Mouse (Mus musculus) layer of hippocampus, adult 11-12 months (tissue): ENCODE data around the gene Agap1.

Experiments used
- DNase-seq: peaks from one replicate; pipeline ENCODE4 v3.0.0; 2022; ENCODE audit warnings: low spot score

Agap1 gene

DNA sequence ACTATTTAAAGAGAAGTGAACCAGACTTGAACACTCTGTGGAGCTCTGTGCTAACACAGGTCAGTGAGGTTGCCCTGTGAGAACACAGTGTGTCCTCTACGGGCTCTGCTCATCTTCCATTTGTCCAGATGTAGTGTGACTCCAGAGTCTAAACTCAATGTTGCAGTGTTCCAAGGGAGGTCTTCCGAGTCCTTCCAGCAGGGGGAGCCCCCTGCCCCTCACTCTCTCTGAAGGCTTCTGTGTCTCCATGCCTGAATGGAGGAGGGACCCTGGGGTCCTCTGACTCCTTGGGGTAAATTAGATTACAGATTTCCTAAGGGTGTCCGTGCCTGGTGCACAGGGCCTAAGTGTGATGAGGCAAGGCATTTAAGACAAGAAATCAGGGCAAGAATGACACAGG is 302.9 kb downstream of the Agap1 start:
- no peak for DNase-seq

GRCm38 (mm10) chr1:89763912-89764311 is 309.3 kb downstream of the Agap1 start:
- DNase-seq, result no peak

DNA sequence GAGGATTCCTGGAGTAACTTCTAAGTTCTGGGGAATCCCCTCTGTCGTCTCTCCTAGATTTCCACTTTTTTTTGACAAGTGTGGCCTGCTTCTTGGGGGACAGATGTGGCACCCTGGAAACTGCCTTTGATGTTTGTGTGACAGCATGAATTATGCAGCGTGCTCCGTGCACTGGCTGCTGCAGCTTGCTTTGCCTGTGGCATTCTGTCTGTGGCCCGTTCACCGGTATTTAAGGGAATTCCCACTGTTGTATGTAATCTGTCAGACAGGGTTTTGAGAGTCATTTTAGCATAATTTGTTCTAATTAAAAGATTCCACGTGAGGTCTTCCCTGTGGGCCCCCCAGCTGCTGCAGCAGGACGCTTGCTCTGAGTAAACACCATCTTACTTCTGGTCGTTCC is 312.3 kb downstream of the Agap1 start:
- no peak for DNase-seq

DNA sequence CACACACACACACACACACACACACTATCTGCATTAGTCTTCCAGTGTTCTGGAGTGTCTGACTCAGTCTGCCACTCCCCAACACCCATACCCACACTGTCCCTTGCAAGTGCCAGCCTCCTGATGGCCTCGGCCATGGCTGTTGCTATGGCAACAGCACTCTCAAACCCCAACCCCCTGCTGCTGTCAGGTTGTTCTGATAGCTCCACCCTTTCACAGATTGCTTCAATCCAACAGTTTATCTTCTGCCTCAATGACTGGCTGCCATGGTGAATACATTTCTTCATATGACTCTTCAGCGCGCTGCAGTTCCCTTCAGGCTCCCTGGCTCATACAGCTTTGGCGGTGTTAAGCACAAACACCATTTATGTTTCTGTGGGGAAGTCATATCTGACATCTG is 315.0 kb downstream of the Agap1 start:
- DNase-seq, result no peak

- no peak for DNase-seq
Measured at GRCm38 (mm10) chr1:89770298-89770697, 315.7 kb downstream of the Agap1 start.

- no peak for DNase-seq
Measured at GRCm38 (mm10) chr1:89775750-89776149, 321.1 kb downstream of the Agap1 start.

GRCm38 (mm10) chr1:89780675-89781074 is 326.1 kb downstream of the Agap1 start:
- no peak for DNase-seq

DNA sequence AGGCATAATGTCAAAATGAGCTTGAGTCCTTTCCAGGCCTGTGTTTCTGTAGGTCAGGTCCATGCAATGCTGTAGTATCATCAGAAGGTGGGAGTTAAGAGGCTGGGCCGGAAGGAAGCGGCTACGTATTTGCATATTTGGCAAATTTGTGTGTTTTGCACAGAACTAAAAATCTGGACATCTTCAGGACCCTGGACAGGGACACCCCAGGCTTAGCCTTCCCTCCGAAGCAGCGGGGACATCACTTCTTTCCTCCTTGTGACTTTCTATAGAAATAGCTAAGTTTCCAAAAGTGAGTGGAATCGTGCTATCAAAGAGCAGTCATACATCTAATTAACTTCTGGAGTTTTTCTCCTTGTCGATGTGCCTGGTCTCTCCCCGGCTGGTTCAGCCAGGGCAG is 327.3 kb downstream of the Agap1 start:
- no peak for DNase-seq

- DNase-seq, result no peak
Measured at GRCm38 (mm10) chr1:89786793-89787192, 332.2 kb downstream of the Agap1 start.

DNA sequence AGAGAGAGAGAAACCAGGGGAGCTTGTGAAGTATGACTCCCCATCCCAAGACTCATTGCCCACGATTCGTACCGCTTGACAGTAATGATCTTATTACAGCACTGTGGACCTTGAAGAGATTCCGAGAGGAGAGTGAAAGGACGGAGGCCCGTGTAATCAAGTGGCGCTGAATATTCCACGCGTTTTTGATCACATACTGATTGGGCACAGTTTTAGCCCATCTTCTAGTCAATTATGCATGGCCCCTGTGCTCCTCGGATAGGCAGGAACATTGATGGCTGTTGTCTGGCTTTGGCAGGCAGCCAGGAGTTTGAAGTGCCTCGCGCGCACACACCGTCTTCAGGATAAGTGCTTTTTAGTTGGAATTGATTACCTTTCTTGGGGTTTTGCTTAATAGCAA is 344.1 kb downstream of the Agap1 start:
- DNase-seq, result no peak

GRCm38 (mm10) chr1:89801506-89801905 is 346.9 kb downstream of the Agap1 start:
- peak; percentile 12 for DNase-seq

DNA sequence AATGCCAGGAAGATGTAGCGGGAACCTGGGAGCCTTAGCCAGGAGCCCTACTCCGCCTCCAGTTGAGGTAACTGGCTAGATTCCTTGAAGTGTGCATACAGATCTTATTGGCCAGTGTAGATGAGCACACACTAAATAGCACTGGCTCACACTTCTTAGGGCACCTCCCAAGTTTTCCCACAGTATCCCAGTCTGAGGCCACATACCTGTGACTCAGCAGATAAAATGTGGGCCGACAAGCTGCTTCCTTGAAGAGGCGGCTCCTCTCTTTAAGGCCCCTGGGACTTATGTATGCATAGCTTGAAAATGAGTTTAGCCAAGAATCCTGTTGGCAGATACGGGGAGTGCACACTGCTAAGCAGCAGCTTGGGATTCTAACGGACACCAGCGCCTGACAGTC is 350.4 kb downstream of the Agap1 start:
- no peak for DNase-seq

DNA sequence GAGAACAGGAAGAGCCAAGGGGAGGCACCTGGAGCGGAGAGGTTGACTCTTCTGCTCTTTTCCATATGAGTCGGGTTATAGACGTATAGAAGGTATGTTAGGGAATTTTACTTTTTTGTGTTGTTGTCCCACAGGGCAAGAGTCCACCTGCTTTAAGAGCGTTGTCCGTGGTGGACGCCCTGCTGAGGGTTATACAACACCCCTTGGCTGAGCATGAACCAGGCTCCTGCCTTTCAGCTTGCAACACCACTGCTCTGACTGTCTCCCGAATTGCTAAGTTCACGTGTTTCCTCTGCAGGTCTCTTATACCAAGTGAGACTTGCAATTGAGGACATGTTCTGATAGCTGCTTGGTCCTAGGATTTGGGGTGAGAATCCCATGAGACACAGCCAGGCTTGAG is 358.2 kb downstream of the Agap1 start:
- DNase-seq, result no peak

- no peak for DNase-seq
Measured at GRCm38 (mm10) chr1:89816487-89817206, 362.0 kb downstream of the Agap1 start.

- no peak for DNase-seq
Measured at GRCm38 (mm10) chr1:89821822-89822221, 367.2 kb downstream of the Agap1 start.

GRCm38 (mm10) chr1:89822431-89822830 is 367.8 kb downstream of the Agap1 start:
- DNase-seq, result no peak

DNA sequence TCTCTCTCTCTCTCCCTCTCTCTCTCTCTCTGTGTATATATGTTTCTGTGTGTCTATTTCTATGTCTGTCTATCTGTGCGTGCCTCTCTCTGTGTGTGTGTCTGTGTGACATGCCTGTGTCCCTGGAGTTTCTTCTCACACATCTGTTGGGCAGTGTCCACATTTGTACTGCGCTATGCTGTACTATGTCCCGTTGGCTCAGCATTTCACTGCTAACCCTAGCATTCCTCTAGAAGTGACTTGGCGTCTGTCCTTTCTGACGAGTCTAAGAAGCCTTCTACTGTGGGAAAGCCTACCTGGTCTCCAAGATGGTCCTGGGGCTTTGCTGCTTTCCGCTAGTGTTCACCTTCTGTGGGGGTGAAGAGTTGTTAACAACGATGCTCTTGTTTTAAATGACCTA is 368.4 kb downstream of the Agap1 start:
- DNase-seq, result no peak

DNA sequence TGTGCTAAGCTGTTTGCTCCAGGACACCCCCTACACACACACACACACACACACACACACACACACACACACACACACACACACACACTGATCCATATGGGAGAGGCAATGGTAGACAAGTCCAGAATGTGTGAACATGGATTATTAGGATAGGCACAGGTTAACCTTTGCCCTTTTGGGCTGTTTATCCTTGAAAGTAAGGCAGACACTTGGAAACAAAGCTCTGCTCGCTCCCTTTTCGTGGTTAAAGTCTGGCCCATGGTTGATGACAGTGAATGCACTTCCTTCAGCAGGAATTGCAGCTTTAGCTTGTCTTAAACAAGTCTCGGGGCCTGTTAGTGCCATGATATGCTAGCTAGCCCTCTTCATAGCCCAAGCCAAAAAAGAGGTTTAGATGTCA is 372.4 kb downstream of the Agap1 start:
- DNase-seq, result no peak

DNA sequence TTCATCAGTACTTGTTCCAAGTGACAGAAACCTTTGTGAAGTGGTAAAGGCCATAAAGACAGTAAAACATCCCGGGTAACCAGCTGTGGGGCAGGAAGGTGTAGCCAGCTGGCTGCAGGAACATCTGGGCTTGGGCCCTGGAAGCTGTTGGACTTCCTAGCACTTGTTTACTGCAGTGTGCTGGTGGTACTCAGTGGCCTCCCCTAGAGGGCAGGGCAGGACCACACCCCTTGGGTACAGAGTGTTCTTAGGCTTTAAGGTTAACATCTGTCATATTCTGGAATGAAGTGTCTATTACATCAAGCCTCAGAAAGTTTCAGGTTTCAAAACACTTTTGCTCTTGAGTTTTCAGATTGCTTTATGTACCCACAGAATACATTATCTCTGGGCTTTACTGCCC is 376.5 kb downstream of the Agap1 start:
- no peak for DNase-seq

DNA sequence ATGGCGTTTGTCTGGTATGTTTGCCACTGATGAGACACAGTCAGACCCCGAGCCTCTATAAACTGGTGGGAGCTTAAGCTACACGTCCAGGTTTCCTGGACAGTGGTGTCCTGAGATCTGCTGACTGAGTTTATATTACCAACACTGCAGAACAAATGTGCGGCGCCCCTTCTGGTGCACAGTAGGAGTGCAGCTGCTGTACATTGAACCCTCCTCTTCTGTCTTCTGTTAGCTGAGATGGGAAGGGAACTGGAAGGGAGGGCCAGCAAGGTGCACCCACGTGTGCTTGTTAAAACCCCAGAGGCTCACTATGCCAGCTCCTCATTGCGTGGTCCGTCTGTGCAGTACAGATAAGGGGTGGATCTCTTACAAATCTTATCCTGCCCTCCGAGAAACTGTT is 389.5 kb downstream of the Agap1 start:
- DNase-seq, result no peak

DNA sequence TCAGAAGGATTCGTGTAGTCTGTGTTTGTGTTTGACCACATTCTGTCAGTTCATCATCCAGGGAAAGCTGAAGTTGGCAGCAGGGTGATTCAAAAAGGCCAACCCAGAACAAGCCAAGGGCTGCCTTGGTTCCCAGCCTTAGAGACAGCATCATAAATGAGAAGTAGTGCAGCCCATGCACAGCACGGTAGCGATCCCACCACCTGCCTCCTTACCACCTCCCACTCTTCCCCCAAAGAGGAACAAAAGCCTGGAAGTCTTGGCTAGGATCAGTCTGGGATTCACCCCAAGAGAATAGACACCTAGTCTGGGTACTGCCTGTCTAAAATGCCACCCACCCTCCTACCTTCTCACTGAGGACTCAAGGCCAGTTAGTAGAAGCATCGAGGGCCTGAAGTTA is 390.9 kb downstream of the Agap1 start:
- peak; percentile 25 for DNase-seq

GRCm38 (mm10) chr1:89846148-89846547 is 391.5 kb downstream of the Agap1 start:
- DNase-seq, result no peak

GRCm38 (mm10) chr1:89848356-89849039 is 393.9 kb downstream of the Agap1 start:
- DNase-seq, result no peak
